Mouse (Mus musculus): ENCODE data around the gene Clint1. TPM values are rescaled to one million over a fixed set of nuclear protein-coding genes. Genes with fewer than 3 reads are reported as not detected.

The Clint1 gene
- polyA plus RNA-seq, 1 experiment from 2014 or later, result 81.5 TPM

GRCm38 (mm10) chr11:45955127-45955627, 103.3 kb downstream of the Clint1 start, which contains the start of gene Thg1l:
Gene Thg1l, minus strand, starts transcription at chr11:45955494.
- peak within 1 kb of the TSS; percentile 76 for H3K4me3 ChIP-seq
- H3K36me3 ChIP-seq, result peaks cover 31% of the 10 kb centered on the region
- H3K27ac ChIP-seq, result peak within 1 kb of the TSS; percentile 84
- DNase-seq (ENCODE audit: low spot score), result peak; percentile 95
- under 1% methylated on average over 32 of the region's 32 CpGs for WGBS
- peaks cover 5% of the 10 kb centered on the region for H3K4me1 ChIP-seq
- no peaks in the 10 kb centered on the region for H3K9me3 ChIP-seq (replicated peaks)
- no peaks in the 10 kb centered on the region for H3K27me3 ChIP-seq (ENCODE audit: low read depth, poor library complexity, severe bottlenecking)

- Histone ChIP-seq H3K9me3 (replicated peaks) (no peaks in the 10 kb centered on the region), H3K36me3 (no peaks in the 10 kb centered on the region), H3K27me3 (ENCODE audit: low read depth, poor library complexity, severe bottlenecking) (no peaks in the 10 kb centered on the region), H3K27ac (no peak overlapping the region), H3K4me1 (peaks cover 4% of the 10 kb centered on the region), H3K4me3 (no peak overlapping the region)
- DNase-seq (ENCODE audit: low spot score), result no peak
- 82% methylated on average over 3 of the region's 3 CpGs for WGBS
Measured at GRCm38 (mm10) chr11:45959598-45959997, 107.7 kb downstream of the Clint1 start.

GRCm38 (mm10) chr11:45960003-45960402, 108.2 kb downstream of the Clint1 start:
- no peak for DNase-seq (ENCODE audit: low spot score)
- Histone ChIP-seq H3K27ac (no peak overlapping the region), H3K4me1 (no peaks in the 10 kb centered on the region), H3K36me3 (no peaks in the 10 kb centered on the region), H3K9me3 (replicated peaks) (no peaks in the 10 kb centered on the region), H3K27me3 (ENCODE audit: low read depth, poor library complexity, severe bottlenecking) (no peaks in the 10 kb centered on the region), H3K4me3 (no peak overlapping the region)
- 89% methylated on average over 5 of the region's 5 CpGs for WGBS

Small RNAs within 50 kb of the gene (microRNA-seq; reads per million reads assigned to microRNA genes)
- gene Gm22751, result not detected

Other genes with a start within 250 kb of the Clint1 start
- 6.3 and 6.9 TPM in 2 replicates for gene Lsm11, start 92.9 kb downstream of the Clint1 start, polyA plus RNA-seq (2016; fragmentation: Nextera tagmentation; extraction: Ambion mirVana)
- 15.0 and 15.6 TPM in 2 replicates for gene Thg1l, start 103.4 kb downstream of the Clint1 start, polyA plus RNA-seq (2016; fragmentation: Nextera tagmentation; extraction: Ambion mirVana)
- gene Sox30, start 128.3 kb downstream of the Clint1 start, polyA plus RNA-seq (2016; fragmentation: Nextera tagmentation; extraction: Ambion mirVana), result 0.11 and 0.16 TPM in 2 replicates
- 2.9 and 4.7 TPM in 2 replicates for gene Gm12166, start 200.3 kb downstream of the Clint1 start, polyA plus RNA-seq (2016; fragmentation: Nextera tagmentation; extraction: Ambion mirVana)
- gene Adam19, start 203.9 kb downstream of the Clint1 start, polyA plus RNA-seq (2016; fragmentation: Nextera tagmentation; extraction: Ambion mirVana), result 10.8 and 14.4 TPM in 2 replicates